Comparison of ENCODE assay signal across 12 mouse cellular contexts in the genomic region with DNA sequence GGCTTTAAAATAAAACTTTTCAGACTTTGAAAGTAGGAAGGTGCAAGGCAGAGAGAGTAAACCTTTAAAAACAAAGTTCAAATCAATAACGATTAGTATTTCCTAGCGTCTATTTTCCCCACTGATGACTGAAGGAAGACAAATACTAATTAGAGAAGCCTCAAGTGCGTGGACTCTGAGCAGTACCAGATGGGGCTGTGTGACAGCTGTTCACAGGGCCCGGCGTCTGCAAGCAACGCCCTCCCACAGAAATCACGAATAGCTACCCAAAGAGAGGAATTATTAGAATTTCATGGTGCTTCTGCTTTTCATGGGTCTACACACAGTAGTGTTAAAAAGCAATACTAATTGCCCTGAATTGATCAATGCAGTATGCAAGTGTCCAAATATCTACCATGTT.
DNase-seq lines count a peak whose midpoint lies in the region; ATAC-seq and TF ChIP-seq lines count a peak whose summit lies in the region.
"Had no signal": no experiment of that assay in that cellular context is flagged by ENCODE, and none has a peak within 500 bp of the region (broad histone marks: within the 10 kb centered on the region; RNA-seq: fewer than 3 reads in every experiment).

No protein-coding gene starts in this region.

- ATAC-seq in forebrain, embryonic 12.5 days (ENCODE audit: low FRiP score): peak; percentile 82; the same call in 1 of the 2 replicates
- ATAC-seq in midbrain, embryonic 12.5 days (ENCODE audit: low FRiP score, low read depth): peak; percentile 58
- 0 out of 2 replicates have a peak, but pooled peaks have one; percentile 37 for ATAC-seq in hindbrain, embryonic 14.5 days (ENCODE audit: low FRiP score)
- no peak for ATAC-seq in megakaryocyte progenitor cell, adult 5-6 weeks (replicated peaks; ENCODE audit: poor library complexity)

- no peak overlapping the region for H3ac ChIP-seq in myocyte (ENCODE audit: control insufficient read depth, insufficient read length)

- WGBS in forebrain, embryonic 12.5 days: 65% methylated on average over 7 of the region's 7 CpGs
- 83% methylated on average over 7 of the region's 7 CpGs for WGBS in forebrain, embryonic 10.5 days
- 62% methylated on average over 7 of the region's 7 CpGs for WGBS in midbrain, embryonic 12.5 days
- 78% methylated on average over 7 of the region's 7 CpGs for WGBS in midbrain, embryonic 10.5 days
- WGBS in hindbrain, embryonic 14.5 days: 33% methylated on average over 7 of the region's 7 CpGs

- no peaks in the 10 kb centered on the region for H3K4me1 ChIP-seq in forebrain, embryonic 12.5 days
- 0 out of 2 replicates have a peak, but pooled peaks cover 3% of the 10 kb centered on the region for H3K4me1 ChIP-seq in forebrain, embryonic 10.5 days
- no peaks in the 10 kb centered on the region for H3K4me1 ChIP-seq in midbrain, embryonic 12.5 days
- H3K4me1 ChIP-seq in midbrain, embryonic 10.5 days: no peaks in the 10 kb centered on the region
- no peaks in the 10 kb centered on the region for H3K4me1 ChIP-seq in hindbrain, embryonic 14.5 days (replicated peaks; ENCODE audit: control insufficient read depth, insufficient read depth, low read length)

- TF ChIP-seq POLR2A in myocyte (IDR thresholded peaks at IDR 0.05; ENCODE audit: insufficient read length, low read depth): no peak

- no peak for DNase-seq in forebrain, embryonic 10.5 days (ENCODE audit: extremely low spot score, low spot score)
- DNase-seq in midbrain, embryonic 10.5 days (ENCODE audit: low spot score): no peak
- no peak for DNase-seq in hindbrain, embryonic 14.5 days (ENCODE audit: low spot score)
- no peak for DNase-seq in testis, postnatal 10 days (ENCODE audit: low spot score)
- DNase-seq: cerebellum, adult 11 months; right cerebral cortex, postnatal 4 days; thymus, postnatal 25 days had no signal

- H3K4me3 ChIP-seq in forebrain, embryonic 12.5 days (replicated peaks): no peak overlapping the region
- H3K4me3 ChIP-seq in forebrain, embryonic 10.5 days: no peak overlapping the region
- H3K4me3 ChIP-seq in midbrain, embryonic 12.5 days: no peak overlapping the region
- H3K4me3 ChIP-seq in midbrain, embryonic 10.5 days: no peak overlapping the region
- H3K4me3 ChIP-seq in hindbrain, embryonic 14.5 days (replicated peaks; ENCODE audit: low read length): no peak overlapping the region
- H3K4me3 ChIP-seq in myocyte: no peak overlapping the region
- H3K4me3 ChIP-seq: lung, embryonic 15.5 days had no signal

- H3K9me3 ChIP-seq in forebrain, embryonic 12.5 days: no peaks in the 10 kb centered on the region
- H3K9me3 ChIP-seq in forebrain, embryonic 10.5 days: no peaks in the 10 kb centered on the region
- H3K9me3 ChIP-seq in midbrain, embryonic 12.5 days: no peaks in the 10 kb centered on the region
- H3K9me3 ChIP-seq in midbrain, embryonic 10.5 days (replicated peaks): no peaks in the 10 kb centered on the region
- no peaks in the 10 kb centered on the region for H3K9me3 ChIP-seq in hindbrain, embryonic 14.5 days (ENCODE audit: control insufficient read depth, low read length)
- H3K9me3 ChIP-seq: lung, embryonic 15.5 days had no signal

- H3K9ac ChIP-seq in forebrain, embryonic 12.5 days: no peak overlapping the region
- H3K9ac ChIP-seq in midbrain, embryonic 12.5 days (replicated peaks): no peak overlapping the region
- H3K9ac ChIP-seq in hindbrain, embryonic 14.5 days: no peak overlapping the region
- H3K9ac ChIP-seq: lung, embryonic 15.5 days had no signal

- H3K36me3 ChIP-seq in forebrain, embryonic 12.5 days (replicated peaks): peaks cover 8% of the 10 kb centered on the region
- peaks cover 16% of the 10 kb centered on the region for H3K36me3 ChIP-seq in forebrain, embryonic 10.5 days (replicated peaks)
- peaks cover 4% of the 10 kb centered on the region; the same call in 1 of the 2 replicates for H3K36me3 ChIP-seq in midbrain, embryonic 12.5 days
- peaks cover 14% of the 10 kb centered on the region for H3K36me3 ChIP-seq in midbrain, embryonic 10.5 days
- peaks cover 15% of the 10 kb centered on the region for H3K36me3 ChIP-seq in hindbrain, embryonic 14.5 days (replicated peaks; ENCODE audit: control insufficient read depth, insufficient read depth)
- H3K36me3 ChIP-seq in myocyte (ENCODE audit: control insufficient read depth, insufficient read depth): peaks cover 12% of the 10 kb centered on the region

- no peaks in the 10 kb centered on the region for H3K27me3 ChIP-seq in forebrain, embryonic 12.5 days
- no peaks in the 10 kb centered on the region for H3K27me3 ChIP-seq in forebrain, embryonic 10.5 days (ENCODE audit: poor library complexity, severe bottlenecking)
- no peaks in the 10 kb centered on the region for H3K27me3 ChIP-seq in midbrain, embryonic 12.5 days
- H3K27me3 ChIP-seq in midbrain, embryonic 10.5 days (ENCODE audit: low read depth, poor library complexity, severe bottlenecking): no peaks in the 10 kb centered on the region
- no peaks in the 10 kb centered on the region for H3K27me3 ChIP-seq in hindbrain, embryonic 14.5 days (ENCODE audit: control insufficient read depth, insufficient read depth, low read length)
- no peaks in the 10 kb centered on the region for H3K27me3 ChIP-seq in myocyte (ENCODE audit: control insufficient read depth, insufficient read depth, insufficient read length)
- H3K27me3 ChIP-seq: lung, embryonic 15.5 days had no signal

- no peak overlapping the region for H3K27ac ChIP-seq in forebrain, embryonic 12.5 days
- H3K27ac ChIP-seq in forebrain, embryonic 10.5 days: no peak overlapping the region
- H3K27ac ChIP-seq in midbrain, embryonic 12.5 days (replicated peaks): no peak overlapping the region
- H3K27ac ChIP-seq in midbrain, embryonic 10.5 days (replicated peaks): no peak overlapping the region
- no peak overlapping the region for H3K27ac ChIP-seq in hindbrain, embryonic 14.5 days
- H3K27ac ChIP-seq: lung, embryonic 15.5 days had no signal

- no peak overlapping the region for H3K4me2 ChIP-seq in forebrain, embryonic 12.5 days
- no peak overlapping the region for H3K4me2 ChIP-seq in midbrain, embryonic 12.5 days (replicated peaks)
- H3K4me2 ChIP-seq in hindbrain, embryonic 14.5 days (replicated peaks): no peak overlapping the region
- H3K4me2 ChIP-seq in myocyte (ENCODE audit: low read depth): no peak overlapping the region
- H3K4me2 ChIP-seq: lung, embryonic 15.5 days had no signal

- no peaks in the 10 kb centered on the region for H3K79me2 ChIP-seq in myocyte (ENCODE audit: control insufficient read depth, insufficient read depth)

TF ChIP-seq in myocyte, 11 proteins besides CTCF, POLR2A, EP300 and RAD21:
- TF ChIP-seq REST (IDR thresholded peaks at IDR 0.05; ENCODE audit: insufficient read depth, insufficient read length): no peak
- peak in 2 of 3 experiments; percentile 18 to 29 for TF ChIP-seq MYOG (IDR thresholded peaks at IDR 0.05; ENCODE audit: control insufficient read depth in 1 of 3, insufficient read depth in 1 of 3, insufficient read length in 2 of 3, low read depth in 2 of 3)
- peak in 1 of 3 experiments; percentile 8 for TF ChIP-seq MYOD1 (IDR thresholded peaks at IDR 0.05; ENCODE audit: control insufficient read depth in 1 of 3, insufficient read length in 2 of 3, low read depth in 2 of 3)
